8 mouse cellular contexts compared by ENCODE assay signal in the genomic region with DNA sequence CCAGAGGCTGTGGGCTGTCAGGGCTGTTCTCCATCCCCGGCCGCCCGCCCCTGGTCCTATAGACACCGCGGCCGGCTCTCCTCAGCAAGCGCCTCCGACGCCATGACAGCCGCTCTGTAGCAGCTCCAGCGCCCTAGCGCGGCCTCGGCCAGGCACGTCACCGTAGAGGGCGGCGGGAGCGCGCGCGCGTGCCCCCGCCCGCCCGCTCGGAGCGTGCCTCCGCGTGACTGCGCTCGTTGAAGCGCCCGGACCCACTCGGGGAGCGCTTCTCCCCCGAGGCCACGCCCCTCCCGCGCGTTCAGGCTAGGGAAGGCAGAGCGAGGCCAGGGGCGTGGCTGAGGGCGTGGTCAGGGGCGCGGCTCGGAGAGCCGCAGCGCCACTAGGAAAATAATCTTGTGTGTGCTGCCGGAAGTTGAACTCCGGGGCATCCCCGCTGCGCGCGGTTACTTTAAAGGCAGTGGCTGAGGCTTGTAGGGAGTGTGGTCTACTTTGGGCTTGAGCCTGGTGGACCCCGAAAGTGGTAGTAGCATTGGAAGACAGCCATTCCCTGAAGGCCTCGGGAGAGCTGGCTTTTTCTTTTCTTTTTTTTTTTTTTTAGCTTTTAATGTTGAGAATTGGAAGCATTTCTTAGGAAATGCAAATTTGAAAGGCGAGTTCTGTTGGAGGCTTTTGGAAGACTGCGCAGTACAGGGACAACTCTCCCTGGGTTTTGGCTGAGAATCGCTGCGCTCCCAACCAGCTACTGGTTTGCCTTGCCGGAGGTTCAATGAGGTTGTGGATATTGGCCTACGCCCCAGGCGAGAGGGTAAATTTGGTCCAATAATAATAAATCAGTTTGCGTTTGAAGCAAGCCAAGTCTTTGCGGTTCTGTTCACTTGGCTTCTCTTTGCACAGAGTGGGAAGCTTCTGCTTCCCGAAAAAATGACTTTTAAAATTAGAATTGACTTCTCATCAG. TPM values are rescaled to one million over a fixed set of nuclear protein-coding genes. Genes with fewer than 3 reads are reported as not detected.
A peak's percentile ranks its signal among the peaks of the same experiment; 100 is the strongest.
DNase-seq lines count a peak whose midpoint lies in the region; ATAC-seq and TF ChIP-seq lines count a peak whose summit lies in the region.

Gene Mindy2 (minus strand): TSS at position 162 of the 955 bp plus-strand sequence.

- 2% methylated on average over 67 of the region's 67 CpGs for WGBS in heart, embryonic 12.5 days
- WGBS in kidney, postnatal 0 days, result under 1% methylated on average over 63 of the region's 67 CpGs
- 2% methylated on average over 67 of the region's 67 CpGs for WGBS in liver, embryonic 11.5 days
- 1% methylated on average over 66 of the region's 67 CpGs for WGBS in stomach, embryonic 14.5 days

- no peaks in the 10 kb centered on the region for H3K36me3 ChIP-seq in C2C12 (ENCODE audit: control insufficient read depth, insufficient read depth)
- peaks cover 35% of the 10 kb centered on the region for H3K36me3 ChIP-seq in erythroblast, embryonic 14.5 days (ENCODE audit: control insufficient read depth)
- H3K36me3 ChIP-seq in heart, embryonic 12.5 days, result no peaks in the 10 kb centered on the region
- no peaks in the 10 kb centered on the region for H3K36me3 ChIP-seq in kidney, postnatal 0 days (ENCODE audit: insufficient read depth, low read length)
- no peaks in the 10 kb centered on the region for H3K36me3 ChIP-seq in liver, embryonic 11.5 days (ENCODE audit: control insufficient read depth, insufficient read depth, low read length)
- H3K36me3 ChIP-seq in stomach, embryonic 14.5 days (ENCODE audit: control insufficient read depth, insufficient read depth, low read length), result no peaks in the 10 kb centered on the region

- peak; percentile 99 for DNase-seq in brain, embryonic 14.5 days (ENCODE audit: low read depth)
- peak; percentile 98 for DNase-seq in kidney, postnatal 0 days (ENCODE audit: low spot score)
- DNase-seq in liver, embryonic 11.5 days (ENCODE audit: low spot score), result peak; percentile 97
- peak; percentile 100 for DNase-seq in naive thymus-derived CD4-positive, alpha-beta T cell, adult 2 months (ENCODE audit: low read depth)

- peak within 1 kb of the TSS; percentile 96 for H3K9ac ChIP-seq in heart, embryonic 12.5 days
- peak within 1 kb of the TSS; percentile 89 for H3K9ac ChIP-seq in kidney, postnatal 0 days (ENCODE audit: low read depth, low read length)
- H3K9ac ChIP-seq in liver, embryonic 11.5 days (ENCODE audit: low read depth, low read length), result peak within 1 kb of the TSS; percentile 91
- peak within 1 kb of the TSS; percentile 80 for H3K9ac ChIP-seq in stomach, embryonic 14.5 days (replicated peaks; ENCODE audit: low read depth, low read length)

- TF ChIP-seq CTCF in C2C12 (IDR thresholded peaks at IDR 0.05; ENCODE audit: control insufficient read depth, insufficient read depth, insufficient read length), result no peak
- TF ChIP-seq CTCF in brain, embryonic 14.5 days (IDR thresholded peaks at IDR 0.05; ENCODE audit: borderline replicate concordance, extremely low read depth, insufficient read depth, insufficient read length), result no peak
- TF ChIP-seq CTCF in kidney, postnatal 0 days (IDR thresholded peaks at IDR 0.05; ENCODE audit: low read depth), result no peak

- TF ChIP-seq POLR2A in brain, embryonic 14.5 days (IDR thresholded peaks at IDR 0.05; ENCODE audit: borderline replicate concordance, extremely low read depth, insufficient read depth, insufficient read length, poor library complexity, severe bottlenecking), result peak; percentile 90

- H3K4me3 ChIP-seq in C2C12 (ENCODE audit: insufficient read depth, poor library complexity, severe bottlenecking), result peak within 1 kb of the TSS; percentile 56
- H3K4me3 ChIP-seq in erythroblast, embryonic 14.5 days (replicated peaks), result peak within 1 kb of the TSS; percentile 83
- H3K4me3 ChIP-seq in heart, embryonic 12.5 days, result peak within 1 kb of the TSS; percentile 91
- peak within 1 kb of the TSS; percentile 87 for H3K4me3 ChIP-seq in kidney, postnatal 0 days (replicated peaks; ENCODE audit: low read depth, low read length)
- peak within 1 kb of the TSS; percentile 86 for H3K4me3 ChIP-seq in liver, embryonic 11.5 days (ENCODE audit: low read depth, low read length)
- peak within 1 kb of the TSS; percentile 85 for H3K4me3 ChIP-seq in stomach, embryonic 14.5 days (ENCODE audit: low read depth, low read length)

- H3K4me2 ChIP-seq in heart, embryonic 12.5 days, result peak within 1 kb of the TSS; percentile 93
- H3K4me2 ChIP-seq in kidney, postnatal 0 days (ENCODE audit: low read length), result peak within 1 kb of the TSS; percentile 94
- peak within 1 kb of the TSS; percentile 94 for H3K4me2 ChIP-seq in liver, embryonic 11.5 days
- peak within 1 kb of the TSS; percentile 86 for H3K4me2 ChIP-seq in stomach, embryonic 14.5 days (replicated peaks; ENCODE audit: low read depth, low read length)

- no peaks in the 10 kb centered on the region for H3K27me3 ChIP-seq in C2C12 (ENCODE audit: control insufficient read depth, insufficient read depth, insufficient read length)
- no peaks in the 10 kb centered on the region for H3K27me3 ChIP-seq in erythroblast, embryonic 14.5 days (ENCODE audit: control insufficient read depth)
- H3K27me3 ChIP-seq in heart, embryonic 12.5 days (replicated peaks), result no peaks in the 10 kb centered on the region
- H3K27me3 ChIP-seq in kidney, postnatal 0 days (ENCODE audit: insufficient read depth, low read length), result no peaks in the 10 kb centered on the region
- H3K27me3 ChIP-seq in liver, embryonic 11.5 days (replicated peaks; ENCODE audit: control insufficient read depth, insufficient read depth, low read length), result no peaks in the 10 kb centered on the region
- H3K27me3 ChIP-seq in stomach, embryonic 14.5 days (ENCODE audit: control insufficient read depth, insufficient read depth, low read length), result no peaks in the 10 kb centered on the region

- no peaks in the 10 kb centered on the region for H3K79me3 ChIP-seq in C2C12 (ENCODE audit: low read depth)

- peak; percentile 99 for ATAC-seq in heart, embryonic 12.5 days (ENCODE audit: insufficient number of reproducible peaks, low FRiP score)
- peak; percentile 96 for ATAC-seq in kidney, postnatal 0 days (replicated peaks; ENCODE audit: low FRiP score, low read depth)
- peak; percentile 98 for ATAC-seq in liver, embryonic 11.5 days (replicated peaks; ENCODE audit: low FRiP score)
- ATAC-seq in stomach, embryonic 14.5 days (ENCODE audit: insufficient number of reproducible peaks, insufficient read depth, low FRiP score, low read depth), result peak; percentile 98

- H3K79me2 ChIP-seq in C2C12 (ENCODE audit: control insufficient read depth, insufficient read depth), result no peaks in the 10 kb centered on the region

- no peaks in the 10 kb centered on the region for H3K9me3 ChIP-seq in erythroblast, embryonic 14.5 days (ENCODE audit: control insufficient read depth, low read length)
- no peaks in the 10 kb centered on the region for H3K9me3 ChIP-seq in heart, embryonic 12.5 days (replicated peaks)
- H3K9me3 ChIP-seq in kidney, postnatal 0 days (replicated peaks; ENCODE audit: low read length), result no peaks in the 10 kb centered on the region
- no peaks in the 10 kb centered on the region for H3K9me3 ChIP-seq in liver, embryonic 11.5 days (ENCODE audit: control insufficient read depth, low read length)
- H3K9me3 ChIP-seq in stomach, embryonic 14.5 days (ENCODE audit: control insufficient read depth, low read depth, low read length), result no peaks in the 10 kb centered on the region

- H3K27ac ChIP-seq in heart, embryonic 12.5 days (ENCODE audit: poor library complexity, severe bottlenecking), result peak within 1 kb of the TSS; percentile 95
- peak within 1 kb of the TSS; percentile 96 for H3K27ac ChIP-seq in kidney, postnatal 0 days
- peak within 1 kb of the TSS; percentile 91 for H3K27ac ChIP-seq in liver, embryonic 11.5 days (ENCODE audit: low read depth, low read length)
- H3K27ac ChIP-seq in stomach, embryonic 14.5 days (ENCODE audit: low read length), result peak within 1 kb of the TSS; percentile 92

- H3ac ChIP-seq in C2C12 (ENCODE audit: control insufficient read depth, insufficient read length, low read depth), result peak within 1 kb of the TSS; percentile 74

- H3K4me1 ChIP-seq in erythroblast, embryonic 14.5 days (ENCODE audit: control insufficient read depth), result peaks cover 52% of the 10 kb centered on the region
- peaks cover 12% of the 10 kb centered on the region for H3K4me1 ChIP-seq in heart, embryonic 12.5 days (replicated peaks)
- 0 out of 2 replicates have a peak, but pooled peaks cover 10% of the 10 kb centered on the region for H3K4me1 ChIP-seq in kidney, postnatal 0 days (replicated peaks; ENCODE audit: insufficient read depth, low read length)
- H3K4me1 ChIP-seq in liver, embryonic 11.5 days (replicated peaks; ENCODE audit: control insufficient read depth, insufficient read depth, low read length), result peaks cover 8% of the 10 kb centered on the region
- H3K4me1 ChIP-seq in stomach, embryonic 14.5 days (ENCODE audit: control insufficient read depth, insufficient read depth, low read length), result peaks cover 8% of the 10 kb centered on the region

TF ChIP-seq in C2C12, 6 proteins besides CTCF, POLR2A, EP300 and RAD21:
- no peak for TF ChIP-seq MYOD1 (IDR thresholded peaks at IDR 0.05; ENCODE audit: control insufficient read depth, insufficient read length, low read depth)
- TF ChIP-seq MYOG (IDR thresholded peaks at IDR 0.05; ENCODE audit: control insufficient read depth, extremely low read depth, insufficient read length), result no peak
- TF ChIP-seq MAX (IDR thresholded peaks at IDR 0.05), result peak; percentile 58

RNA-seq across cellular contexts. Expression of gene Mindy2, which starts in this region (rescaled TPM):
- 1.3 TPM for polyA plus RNA-seq in C2C12 (2012; fragmentation: generic; extraction: Trizol)
- 12.7 and 17.2 TPM in 2 replicates for polyA plus RNA-seq in brain, embryonic 14.5 days (2012; rRNA removed)
- polyA plus RNA-seq in erythroblast, embryonic 14.5 days (2012), result 6.4 and 6.8 TPM in 2 replicates
- polyA plus RNA-seq in heart, embryonic 12.5 days (2016; fragmentation: Nextera tagmentation; extraction: Ambion mirVana), result 14.7 and 16.1 TPM in 2 replicates
- 14.6 and 16.9 TPM in 2 replicates for polyA plus RNA-seq in kidney, postnatal 0 days (2015; fragmentation: Nextera tagmentation; extraction: Ambion mirVana)
- polyA plus RNA-seq in liver, embryonic 11.5 days (2014; fragmentation: Nextera tagmentation; extraction: Ambion mirVana), result 11.4 and 13.4 TPM in 2 replicates
- polyA plus RNA-seq in stomach, embryonic 14.5 days (2014; fragmentation: Nextera tagmentation; extraction: Ambion mirVana), result 11.3 and 13.2 TPM in 2 replicates

Comparison
In these comparisons a context has a peak if more than half of its experiments do, and no peak if none do; other contexts are left out.
1. Peak in every context shown above with its lines: DNase-seq, ATAC-seq, H3K4me3 ChIP-seq and H3K27ac ChIP-seq.